Mouse (Mus musculus) bone marrow, adult 2 months (tissue): ENCODE results near the gene Epha7. TPM values are rescaled to one million over a fixed set of nuclear protein-coding genes. Genes with fewer than 3 reads are reported as not detected.

Source experiments
- H3K27ac ChIP-seq: fragments of 200-500 bp; 2 replicates; pipeline ENCODE4 v1.5.1; 2012; ENCODE audit warnings: low read depth, mild to moderate bottlenecking, control low read depth, inconsistent platforms, low read length; ENCODE audit not compliant: control insufficient read depth, poor library complexity, insufficient read depth
- H3K4me1 ChIP-seq: fragments of 200-500 bp; 2 replicates; pipeline ENCODE4 v1.6.1; 2011; ENCODE audit warnings: low read length; ENCODE audit not compliant: control insufficient read depth, insufficient read depth
- H3K4me3 ChIP-seq: fragments of 200-500 bp; replicated peaks from 2 replicates; pipeline ENCODE3; 2011; ENCODE audit warnings: mild to moderate bottlenecking, low read depth, low read length, control low read depth; ENCODE audit not compliant: control insufficient read depth
- CTCF ChIP-seq: fragments of 200-500 bp; IDR thresholded peaks from 2 replicates; pipeline ENCODE4 v1.5.1; 2011; ENCODE audit warnings: low read length, control low read depth; ENCODE audit not compliant: control insufficient read depth, insufficient read depth
- POLR2A ChIP-seq: fragments of 200-500 bp; IDR thresholded peaks from 2 replicates; pipeline ENCODE4 v1.6.1; 2011; ENCODE audit warnings: low read depth, mild to moderate bottlenecking, control low read depth, low read length, borderline replicate concordance; ENCODE audit not compliant: control insufficient read depth
- WGBS: fragments of 180-500 bp; shearing (Covaris S2); methylation state at CpG from one replicate; pipeline ENCODE4 v1.1.7; 2018; 5-methylcytosine and 5-hydroxymethylcytosine counted together
- polyA plus RNA-seq: library from polyadenylated mRNA; stranded (reverse); fragments of >200 nt; gene quantifications from 2 replicates; pipeline ENCODE4 v1.2.4, GENCODE M21; 2011; ENCODE audit warnings: low replicate concordance; ENCODE audit not compliant: missing spikeins, insufficient read depth, insufficient read length

The Epha7 gene
- polyA plus RNA-seq: 0.45 TPM in 1 of 2 replicates, not detected in the other

GRCm38 (mm10) chr4:28812691-28813289 lies at the start of gene Epha7:
Gene Epha7 (plus strand): TSS chr4:28813131.
- Histone ChIP-seq H3K4me3 (peak within 1 kb of the TSS; percentile 63), H3K27ac (no peak within 1 kb of the TSS; the same call in 1 of the 2 replicates), H3K4me1 (no peaks in the 10 kb centered on the region; the same call in 1 of the 2 replicates)
- WGBS: under 1% methylated on average over 48 of the region's 48 CpGs
- TF ChIP-seq POLR2A (no peak; the same call in 1 of the 2 replicates), CTCF (no peak)

GRCm38 (mm10) chr4:28783961-28784360 lies 29.0 kb upstream of the Epha7 start:
- TF ChIP-seq POLR2A (no peak), CTCF (no peak)
- Histone ChIP-seq H3K27ac (no peak overlapping the region), H3K4me1 (no peaks in the 10 kb centered on the region), H3K4me3 (no peak overlapping the region)
- 68% methylated on average over 3 of the region's 3 CpGs for WGBS

- Histone ChIP-seq H3K4me3 (no peak overlapping the region), H3K4me1 (no peaks in the 10 kb centered on the region), H3K27ac (no peak overlapping the region)
- TF ChIP-seq CTCF: no peak
- TF ChIP-seq POLR2A: no peak
These were observed 4.1 kb upstream of the Epha7 start for GRCm38 (mm10) chr4:28808800-28809199.

DNA sequence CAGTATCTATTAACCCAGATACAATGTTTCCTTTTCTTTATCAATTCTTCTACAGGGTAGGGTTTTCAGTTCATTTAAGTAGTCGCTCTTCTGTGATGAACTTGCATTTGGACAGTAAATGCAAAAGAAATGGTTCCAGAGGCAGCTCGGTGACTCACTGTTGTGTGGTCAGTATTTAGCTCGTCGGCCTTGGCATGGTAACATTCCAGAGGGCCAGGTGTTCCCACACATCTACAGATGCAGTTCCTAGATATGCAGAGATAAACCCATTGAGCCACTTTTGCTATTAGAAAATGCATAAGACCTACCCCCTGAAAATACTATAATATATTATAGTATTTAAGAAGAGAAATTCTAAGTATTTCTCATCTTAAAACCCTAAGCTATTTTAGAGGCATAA lies 3.2 kb upstream of the Epha7 start:
- WGBS: 69% methylated on average over 4 of the region's 4 CpGs
- no peak overlapping the region for H3K4me3 ChIP-seq
- no peak overlapping the region for H3K27ac ChIP-seq
- no peaks in the 10 kb centered on the region; the same call in 1 of the 2 replicates for H3K4me1 ChIP-seq
- TF ChIP-seq POLR2A (no peak), CTCF (no peak)

DNA sequence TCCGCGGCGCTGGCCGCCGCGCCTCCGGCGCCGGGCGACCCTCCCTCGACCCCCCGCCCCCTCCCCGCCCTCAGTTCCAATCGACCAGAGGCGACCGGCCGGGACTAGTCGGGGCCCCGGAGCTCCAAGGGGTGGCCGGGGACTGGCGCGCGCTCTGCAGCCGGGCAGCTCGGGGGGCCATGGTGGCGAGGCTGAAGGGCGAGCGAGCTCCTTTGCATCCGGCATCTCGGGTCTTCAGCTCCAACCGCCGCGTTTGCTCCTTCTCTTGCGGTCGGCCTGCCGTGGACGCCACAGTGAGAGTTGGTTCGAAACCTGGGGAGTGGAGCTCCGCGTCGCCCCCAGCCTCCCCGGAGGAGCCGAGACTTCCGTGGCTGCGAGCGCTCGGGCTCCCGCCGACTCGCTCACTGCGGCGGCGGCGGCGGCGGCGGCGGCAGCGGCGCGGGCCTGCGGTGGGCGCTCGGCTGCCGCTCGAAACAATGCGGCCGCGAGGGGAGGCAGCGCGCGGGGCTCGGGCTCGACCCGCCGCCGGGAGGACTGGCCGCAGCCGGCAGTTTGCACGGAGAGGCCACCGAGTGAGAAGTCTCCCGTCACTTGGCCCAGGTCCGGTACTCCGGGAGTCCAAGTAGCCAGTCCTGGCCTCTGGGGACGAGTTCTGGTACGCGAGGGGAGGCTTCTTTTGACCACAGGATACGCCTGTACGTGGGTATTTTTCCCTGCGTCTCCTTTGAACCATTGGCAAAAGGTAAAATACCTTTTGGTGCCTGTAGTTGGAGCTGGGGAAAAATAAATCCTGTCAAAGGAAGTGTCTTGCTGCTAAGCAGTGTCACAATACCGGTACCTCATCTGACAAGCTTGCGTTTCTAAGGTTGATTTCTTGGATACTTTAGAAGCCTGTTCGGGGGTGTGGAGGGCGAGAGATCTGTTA lies 882 bp downstream of the Epha7 start:
- TF ChIP-seq POLR2A (no peak), CTCF (no peak)
- WGBS: under 1% methylated on average over 94 of the region's 94 CpGs
- H3K4me3 ChIP-seq: peak overlapping the region; percentile 63
- no peak overlapping the region for H3K27ac ChIP-seq
- H3K4me1 ChIP-seq: no peaks in the 10 kb centered on the region; the same call in 1 of the 2 replicates

- no peaks in the 10 kb centered on the region; the same call in 1 of the 2 replicates for H3K4me1 ChIP-seq
- no peak for TF ChIP-seq POLR2A
- no peak for TF ChIP-seq CTCF
- peak overlapping the region; percentile 4 for H3K4me3 ChIP-seq
- 0% methylated on average over 8 of the region's 8 CpGs for WGBS
- no peak overlapping the region for H3K27ac ChIP-seq
These were observed 1.5 kb downstream of the Epha7 start for GRCm38 (mm10) chr4:28814476-28814815.

- Histone ChIP-seq H3K27ac (no peak overlapping the region), H3K4me3 (peak overlapping the region; percentile 47), H3K4me1 (no peaks in the 10 kb centered on the region; the same call in 1 of the 2 replicates)
- no peak for TF ChIP-seq POLR2A
- TF ChIP-seq CTCF: no peak
- under 1% methylated on average over 72 of the region's 72 CpGs for WGBS
These were observed 2.1 kb downstream of the Epha7 start for GRCm38 (mm10) chr4:28814816-28815620.

DNA sequence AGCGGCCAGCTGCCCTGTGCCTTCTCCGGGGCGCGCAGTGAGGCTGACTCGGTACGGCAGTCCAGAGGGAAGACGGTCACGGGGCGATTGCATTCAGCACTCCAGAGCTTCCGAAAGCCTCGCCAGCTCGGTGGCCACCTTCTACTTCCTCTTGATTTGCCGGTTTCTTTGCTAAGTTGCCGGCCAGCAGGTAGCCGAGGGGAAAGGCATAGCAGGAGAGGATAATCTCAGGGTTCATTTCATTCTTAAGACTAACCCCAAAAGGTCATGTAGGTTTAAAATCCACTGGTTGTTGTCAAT lies 2.6 kb downstream of the Epha7 start:
- no peak overlapping the region for H3K27ac ChIP-seq
- WGBS: under 1% methylated on average over 15 of the region's 15 CpGs
- peak overlapping the region; percentile 16 for H3K4me3 ChIP-seq
- no peaks in the 10 kb centered on the region; the same call in 1 of the 2 replicates for H3K4me1 ChIP-seq
- TF ChIP-seq POLR2A (no peak), CTCF (no peak)
